Mouse (Mus musculus): ENCODE results near the gene Clec12b.
"Not testable (repeated sequence)": the region's sequence is repeated elsewhere in the genome, so short reads cannot be mapped to it uniquely, and the experiment has no call there.

Clec12b gene

DNA sequence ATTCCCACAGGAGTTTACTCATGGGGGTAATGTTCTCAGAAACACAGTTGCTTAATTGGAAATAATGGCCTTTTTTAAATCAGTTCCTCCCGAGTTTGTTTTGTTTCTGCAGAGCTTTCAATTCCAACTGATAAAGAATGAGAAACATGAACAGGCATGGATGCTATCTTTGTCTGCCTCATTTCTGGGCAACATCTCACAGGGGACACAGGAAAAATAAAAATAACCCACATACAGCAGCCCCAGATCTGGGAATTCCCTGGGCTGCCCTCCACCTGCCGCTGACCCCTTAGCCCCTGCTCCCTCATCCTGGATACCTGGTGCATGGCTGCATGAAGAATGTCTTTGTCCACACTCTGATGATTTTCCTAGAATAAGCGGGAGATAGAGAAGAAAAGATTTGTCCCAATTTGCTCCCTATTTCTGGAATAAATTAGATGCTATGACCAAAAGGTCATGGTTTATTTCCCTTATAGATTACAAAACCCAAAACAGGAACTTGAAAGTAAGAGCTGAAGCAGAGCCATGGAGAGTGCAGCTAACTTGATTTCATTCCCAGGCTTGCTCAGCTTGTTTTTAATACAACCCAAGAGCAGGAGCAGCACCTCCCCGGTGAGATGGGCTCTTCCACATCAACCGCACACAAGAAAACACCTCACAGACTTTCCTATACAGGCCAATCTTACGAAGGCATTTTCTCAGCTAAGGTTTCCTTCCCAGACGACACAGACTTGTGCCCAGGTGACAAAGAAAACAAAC lies 16.1 kb downstream of the Clec12b start:
- peak; percentile 76 for DNase-seq (ENCODE audit: low read depth, low spot score)

DNA sequence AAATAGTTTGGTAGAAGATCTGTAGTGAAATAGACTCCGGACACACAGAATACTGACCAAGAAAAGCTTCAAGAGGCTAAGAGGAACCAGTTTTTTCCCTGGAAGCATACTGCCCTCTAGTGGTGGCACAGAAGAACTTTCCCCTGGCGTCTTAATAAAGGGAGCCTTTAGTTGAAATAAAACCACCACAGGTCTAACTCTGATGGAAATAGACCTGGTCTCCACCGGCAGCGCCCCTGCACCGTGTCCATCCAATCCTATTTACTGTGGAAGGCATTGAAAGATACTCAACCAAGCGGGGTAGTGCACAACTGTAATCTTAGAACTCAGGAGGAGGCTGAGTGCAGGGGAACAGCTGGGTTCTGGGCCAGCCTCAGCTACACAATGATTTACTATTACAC lies 19.7 kb downstream of the Clec12b start:
- peak; percentile 76 for DNase-seq (ENCODE audit: low read depth, low spot score)

DNA sequence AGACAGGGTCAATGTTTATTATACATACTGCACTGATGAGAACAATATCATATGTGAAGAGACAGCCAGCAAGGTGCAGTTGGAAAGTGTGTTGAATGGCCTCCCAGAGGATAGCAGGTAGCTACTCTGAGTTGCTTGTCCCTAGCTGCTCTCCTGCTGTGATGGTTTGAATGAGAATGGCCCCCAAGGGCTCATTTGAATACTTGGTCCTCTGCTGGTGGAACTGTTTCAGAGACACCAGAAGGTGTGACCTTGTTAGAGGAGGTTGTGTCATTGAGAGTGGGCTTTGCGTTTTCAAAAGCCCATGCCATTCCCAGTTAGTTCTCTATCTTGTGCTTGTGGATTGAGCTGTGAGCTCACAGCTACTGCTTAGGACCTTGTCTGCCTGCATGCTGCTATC lies 21.7 kb downstream of the Clec12b start:
- no peak for DNase-seq (ENCODE audit: low read depth, low spot score)

DNA sequence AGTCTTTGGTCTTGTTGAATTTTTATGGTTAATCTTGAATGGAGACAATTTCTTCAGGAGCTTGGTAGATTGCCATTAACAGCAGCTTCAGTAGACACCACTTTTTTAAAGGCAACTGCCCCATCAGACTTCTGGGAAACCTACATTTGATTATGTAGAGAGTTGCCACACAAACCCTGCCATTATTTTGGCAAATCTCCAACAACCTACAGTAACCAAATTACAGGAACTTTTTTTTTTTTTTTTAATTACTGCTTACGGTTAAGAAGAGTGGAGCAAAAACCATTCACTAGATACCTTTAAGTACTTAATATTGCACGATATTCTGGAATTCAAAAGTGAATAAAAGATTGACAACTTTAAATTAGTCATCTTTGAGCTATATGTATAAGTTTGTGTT lies 26.2 kb downstream of the Clec12b start:
- no peak for DNase-seq (ENCODE audit: low read depth, low spot score)

DNA sequence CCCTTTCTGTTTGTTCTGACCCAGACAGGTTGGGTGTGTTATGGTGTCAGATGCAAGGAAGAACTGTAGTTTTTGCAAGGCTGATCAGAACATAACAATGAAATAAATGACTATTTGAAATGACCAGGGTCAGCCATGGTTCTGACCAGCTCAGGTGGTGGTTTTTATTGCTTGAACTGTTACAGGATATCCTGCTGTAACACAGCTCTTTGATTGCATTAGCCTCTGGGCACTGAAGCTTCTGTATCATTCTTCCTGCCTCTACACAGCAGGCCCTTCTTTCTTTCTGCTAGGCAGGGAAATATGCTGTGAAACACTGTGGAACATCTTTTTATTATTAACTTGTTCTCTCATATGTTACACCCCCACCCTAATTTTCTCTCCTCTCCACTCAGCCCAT lies 29.2 kb downstream of the Clec12b start:
- DNase-seq (ENCODE audit: low read depth, low spot score), result no peak

DNA sequence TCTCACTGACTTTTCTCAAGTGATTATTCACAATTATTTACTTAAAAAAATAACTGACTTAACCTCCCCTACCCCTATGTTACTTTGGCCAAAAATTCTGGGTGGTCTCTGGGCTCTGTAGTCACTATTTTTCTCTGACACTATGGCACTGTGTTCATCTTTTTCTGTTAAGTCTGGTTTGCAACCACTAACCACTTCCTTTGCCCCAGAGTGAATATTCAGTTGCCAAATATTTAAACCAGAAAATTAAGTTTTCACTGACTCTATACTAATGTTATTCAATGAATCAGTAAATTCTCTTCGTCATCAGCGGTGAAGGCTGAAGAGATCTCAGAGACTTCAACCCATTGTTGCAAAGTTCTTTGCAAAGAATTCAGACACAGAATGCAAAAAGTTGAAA lies 29.9 kb downstream of the Clec12b start:
- DNase-seq (ENCODE audit: low read depth, low spot score), result no peak

DNA sequence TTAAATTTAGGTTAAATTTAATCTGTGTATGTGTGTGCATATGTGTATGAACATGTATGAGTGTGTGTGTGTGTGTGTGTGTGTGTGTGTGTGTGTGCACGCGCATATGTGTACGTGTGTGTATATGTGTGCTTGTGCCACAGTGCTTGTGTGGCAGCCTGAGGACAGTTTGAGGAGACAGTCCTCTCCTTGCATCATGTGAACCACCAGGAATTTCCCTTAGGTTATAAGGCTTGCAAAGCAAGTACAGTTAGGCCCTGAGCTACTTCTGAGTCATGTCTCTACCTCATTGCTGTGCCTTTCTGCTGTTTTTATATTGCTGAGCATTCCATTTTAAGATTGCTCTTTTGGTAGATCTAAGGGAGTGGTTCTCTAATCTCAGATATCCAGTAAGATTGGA lies 34.6 kb downstream of the Clec12b start:
- DNase-seq (ENCODE audit: low read depth, low spot score), result peak; percentile 83

DNA sequence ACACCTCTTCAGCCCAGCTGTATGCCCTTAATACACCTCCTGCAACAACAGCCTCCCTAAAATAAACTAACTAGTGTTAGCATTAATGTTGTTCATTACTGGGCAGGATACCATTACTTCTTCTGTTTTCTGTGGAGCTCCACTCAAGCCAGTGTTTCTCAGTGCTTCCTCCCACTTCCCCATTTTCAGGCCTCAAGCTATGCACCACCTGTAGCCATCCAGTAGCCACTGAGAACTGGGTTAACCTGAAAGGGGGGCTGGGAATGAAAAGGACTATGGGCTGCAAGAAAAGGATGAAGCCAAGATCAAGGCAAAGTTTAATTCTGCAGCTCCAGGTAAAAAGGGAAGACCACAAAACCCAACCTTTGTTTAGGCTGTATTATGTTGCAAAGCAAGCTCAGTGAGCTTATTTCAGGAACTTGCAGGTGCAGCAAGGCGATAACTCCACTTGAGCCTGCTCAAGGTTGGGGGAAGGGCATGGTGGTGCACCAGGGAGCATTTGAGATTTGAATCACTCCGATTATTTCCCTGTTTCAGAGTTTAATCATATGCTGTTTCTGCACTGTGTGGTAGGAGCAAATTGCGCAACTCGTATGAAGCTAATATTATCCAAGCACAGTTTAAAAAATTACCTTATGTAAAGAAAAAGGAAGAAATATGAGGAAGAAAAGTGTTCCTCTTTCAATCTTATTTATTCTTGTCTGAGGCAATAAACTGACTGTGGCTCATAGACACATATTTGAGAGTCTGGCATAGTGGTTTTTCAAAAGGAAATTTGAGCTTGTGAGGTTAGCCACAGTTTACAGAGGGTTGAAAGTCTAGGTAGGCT lies 35.9 kb downstream of the Clec12b start:
- peak; percentile 93 for DNase-seq (ENCODE audit: low read depth, low spot score)

DNA sequence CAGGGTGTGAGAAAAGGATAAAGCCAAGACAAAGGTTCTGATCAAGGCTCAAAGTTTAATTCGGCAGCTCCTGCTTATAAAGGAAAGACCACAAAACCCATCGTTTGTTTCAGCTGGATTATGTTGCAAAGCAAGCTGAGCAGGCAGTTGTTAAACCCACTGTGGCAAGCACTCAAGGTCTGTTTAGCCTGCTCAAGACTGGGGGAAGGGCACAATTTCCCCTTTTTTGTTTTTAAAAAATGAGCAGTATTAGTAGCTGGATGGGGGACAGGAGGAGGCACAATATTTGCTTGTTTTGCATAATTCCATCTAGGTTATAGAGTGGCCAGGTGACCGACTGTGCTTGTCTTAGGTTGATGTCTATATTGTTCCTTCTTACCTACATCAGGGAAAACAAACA lies 41.3 kb downstream of the Clec12b start:
- peak; percentile 72 for DNase-seq (ENCODE audit: low read depth, low spot score)

DNA sequence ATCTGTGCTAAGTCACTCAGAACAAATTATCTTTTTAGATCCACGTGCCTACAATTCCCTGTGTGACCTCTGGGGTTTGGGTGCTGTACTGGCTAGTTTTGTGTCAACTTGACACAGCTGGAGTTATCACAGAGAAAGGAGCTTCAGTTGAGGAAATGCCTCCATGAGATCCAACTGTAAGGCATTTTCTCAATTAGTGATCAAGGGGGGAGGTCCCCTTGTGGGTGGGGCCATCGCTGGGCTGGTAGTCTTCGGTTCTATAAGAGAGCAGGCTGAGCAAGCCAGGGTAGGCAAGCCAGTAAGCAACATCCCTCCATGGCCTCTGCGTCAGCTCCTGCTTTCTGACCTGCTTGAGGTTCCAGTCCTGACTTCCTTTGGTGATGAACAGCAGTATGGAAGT lies 43.3 kb downstream of the Clec12b start, which contains the start of gene Clec12a:
Gene Clec12a (plus strand): TSS at position 301 of the 400 bp plus-strand sequence.
- not testable (repeated sequence) for DNase-seq (ENCODE audit: low read depth, low spot score)

DNA sequence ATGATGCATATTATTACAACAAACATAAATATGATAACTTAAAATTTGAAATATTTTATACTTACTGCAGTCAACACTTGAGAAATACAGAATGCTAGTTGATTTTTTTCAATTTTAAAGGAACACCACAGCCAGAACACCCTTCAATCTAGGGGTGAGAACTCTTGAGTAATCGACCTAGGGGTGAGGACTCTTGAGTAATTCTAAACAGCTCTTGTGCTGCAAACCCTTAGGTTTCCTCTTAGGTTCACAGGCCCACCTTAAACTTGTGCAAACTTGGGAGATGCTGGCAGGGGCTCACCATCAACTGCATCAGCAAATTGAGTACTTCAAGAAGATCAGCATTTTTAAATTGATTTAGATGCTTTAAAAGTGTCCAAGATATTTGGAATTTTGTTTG lies 47.9 kb downstream of the Clec12b start:
- no peak for DNase-seq (ENCODE audit: low read depth, low spot score)

DNA sequence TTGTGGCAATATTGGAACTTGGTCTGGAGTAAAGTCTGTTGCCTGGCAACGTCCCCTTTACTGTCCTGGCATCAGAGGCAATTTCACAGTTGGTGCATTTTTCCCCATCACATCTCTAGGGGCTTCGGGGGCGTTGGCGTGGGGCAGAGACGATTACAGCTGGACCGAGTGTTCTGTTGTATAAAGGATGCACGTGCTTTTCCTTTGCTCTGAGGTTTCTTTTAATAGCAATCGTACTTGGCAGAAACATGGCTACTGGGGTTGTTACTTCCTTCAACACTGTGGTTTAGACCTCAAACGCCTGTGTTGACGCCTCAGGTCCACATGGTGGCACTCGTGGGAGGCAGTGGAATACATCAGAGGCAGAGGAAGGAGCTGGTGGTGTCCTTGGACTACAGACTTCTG lies 52.0 kb downstream of the Clec12b start:
- DNase-seq (ENCODE audit: low read depth, low spot score), result peak; percentile 86

DNA sequence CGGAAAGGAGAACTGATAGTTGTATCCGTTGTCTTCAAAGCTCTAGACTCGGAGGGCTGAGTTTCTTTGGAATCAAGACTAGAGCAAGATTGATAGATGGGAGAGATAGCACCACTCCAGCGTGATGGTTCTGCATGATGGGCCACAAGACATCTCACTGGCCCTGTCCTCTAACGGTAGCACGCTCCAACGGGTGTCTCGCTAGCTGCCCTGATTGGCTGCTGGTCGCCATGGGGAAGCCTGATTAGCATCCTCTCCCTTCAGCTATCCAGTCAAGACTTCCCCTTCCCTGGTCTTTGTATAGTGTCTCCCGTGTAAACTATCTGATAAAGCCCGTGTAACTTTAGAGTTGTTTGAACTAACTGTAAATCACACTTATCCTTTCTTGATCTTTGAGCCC lies 54.1 kb downstream of the Clec12b start, which contains the start of gene 4922502D21Rik:
Gene 4922502D21Rik (minus strand): TSS at position 187 of the 400 bp plus-strand sequence.
- no peak for DNase-seq (ENCODE audit: low read depth, low spot score)

DNA sequence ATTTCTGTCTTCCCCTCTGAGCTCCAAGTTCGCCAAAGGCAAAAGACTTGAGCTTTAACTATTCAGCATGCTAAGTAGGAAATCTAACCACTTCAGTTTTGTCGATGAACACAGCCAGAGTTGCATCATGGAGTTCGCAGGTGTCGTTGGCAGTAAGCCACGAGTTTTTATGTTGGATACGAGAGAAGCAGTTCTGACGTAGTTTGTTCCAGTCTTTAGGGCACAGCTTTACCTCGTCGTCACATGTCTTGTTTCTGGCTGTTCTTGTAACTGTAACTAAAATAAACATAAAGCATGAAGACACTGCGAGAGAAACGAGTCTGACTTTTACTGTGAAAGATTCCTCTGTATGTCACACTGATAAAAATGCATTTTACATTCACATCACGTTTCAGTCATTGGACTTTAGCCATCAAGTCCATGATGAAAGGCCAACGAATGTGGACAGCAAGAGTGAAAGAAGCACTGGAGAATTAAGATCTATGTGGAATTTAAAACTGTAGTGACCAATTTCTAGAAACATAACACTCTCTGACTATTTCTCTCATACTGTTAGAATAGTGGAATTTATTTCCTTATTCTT lies 59.0 kb downstream of the Clec12b start:
- DNase-seq (ENCODE audit: low read depth, low spot score), result no peak

DNA sequence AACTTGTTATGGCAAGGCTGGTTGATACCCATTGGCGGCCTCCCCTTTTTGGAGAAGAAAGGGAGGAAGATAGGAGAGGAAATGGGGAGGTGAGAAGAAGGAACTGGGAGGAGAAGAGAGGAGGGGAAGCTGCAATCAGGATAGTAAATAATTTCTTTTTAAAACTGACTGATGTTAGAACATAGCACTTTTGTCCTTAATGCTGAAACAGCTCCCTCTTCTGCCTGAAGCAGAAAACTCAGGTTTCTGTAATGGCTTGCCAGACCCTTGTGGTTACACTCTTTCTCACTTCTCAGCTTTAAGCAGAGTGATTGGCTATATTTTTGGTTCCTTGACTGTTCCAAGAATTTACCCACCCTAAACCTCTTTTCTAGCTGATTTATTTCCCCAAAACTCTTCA lies 59.7 kb downstream of the Clec12b start:
- DNase-seq (ENCODE audit: low read depth, low spot score), result peak; percentile 52

Measured in A20 (cell line).